Mouse (Mus musculus) heart, postnatal 0 days (tissue): ENCODE results near the gene Vwa5a.

Source experiments
- CTCF ChIP-seq: IDR thresholded peaks from 2 replicates; pipeline ENCODE4 v1.5.1; 2016; ENCODE audit warnings: antibody characterized with exemption, control low read depth, low read depth
- EP300 ChIP-seq: IDR thresholded peaks from 2 replicates; pipeline ENCODE4 v1.6.1; 2016; ENCODE audit warnings: antibody characterized with exemption, low read depth

DNA sequence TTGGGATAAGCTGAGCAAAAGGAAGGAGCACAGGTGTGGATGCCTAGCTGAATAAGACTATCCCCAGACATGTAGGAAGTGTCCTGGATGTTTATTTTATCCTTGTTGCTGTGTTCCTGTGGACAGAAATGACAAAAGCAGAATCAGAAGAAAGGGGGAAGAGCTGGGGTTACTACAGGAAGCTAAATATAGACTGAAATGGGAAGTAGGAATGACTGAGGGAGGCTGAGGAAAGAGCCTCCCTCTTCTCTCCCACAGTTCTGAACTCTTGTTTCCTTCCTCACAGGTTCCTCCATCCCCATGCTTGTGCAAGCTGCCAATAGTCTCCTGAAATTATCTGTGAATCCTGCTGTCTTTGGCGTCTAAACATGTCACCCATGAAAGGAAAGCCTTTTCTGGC lies 23.3 kb downstream of the Vwa5a start:
- TF ChIP-seq CTCF: no peak
- no peak for TF ChIP-seq EP300
